Mouse (Mus musculus) liver, adult 2 months (tissue): Measurements from ENCODE around the gene Clec9a. TPM values are rescaled to one million over a fixed set of nuclear protein-coding genes. Genes with fewer than 3 reads are reported as not detected.

ENCODE experiments used
- DNase-seq: peaks from one replicate; pipeline ENCODE4 v3.0.0-alpha.2; 2011; ENCODE audit warnings: low read depth, low spot score; ENCODE audit errors: extremely low read depth
- H3K27ac ChIP-seq: fragments of 200-500 bp; replicated peaks from 2 replicates; pipeline ENCODE4 v1.5.1; 2012; ENCODE audit warnings: low read depth, mild to moderate bottlenecking, control low read depth, inconsistent platforms, low read length; ENCODE audit not compliant: insufficient read depth
- H3K27me3 ChIP-seq: fragments of 200-500 bp; 2 replicates; pipeline ENCODE4 v1.6.1; 2012; ENCODE audit warnings: mild to moderate bottlenecking, moderate library complexity, low read length, inconsistent platforms; ENCODE audit not compliant: control insufficient read depth, insufficient read depth
- H3K36me3 ChIP-seq: fragments of 200-500 bp; 2 replicates; pipeline ENCODE4 v1.6.1; 2012; ENCODE audit warnings: low read length, inconsistent platforms; ENCODE audit not compliant: control insufficient read depth, insufficient read depth
- H3K4me1 ChIP-seq: fragments of 200-500 bp; 2 replicates; pipeline ENCODE4 v1.6.1; 2011; ENCODE audit warnings: low read length; ENCODE audit not compliant: control insufficient read depth, insufficient read depth
- H3K4me3 ChIP-seq: fragments of 200-500 bp; 2 replicates; pipeline ENCODE4 v1.5.1; 2011; ENCODE audit warnings: low read depth, mild to moderate bottlenecking, control low read depth, low read length, moderate library complexity; ENCODE audit not compliant: insufficient read depth
- H3K79me2 ChIP-seq: fragments of 200-500 bp; 2 replicates; pipeline ENCODE4 v1.6.1; 2012; ENCODE audit warnings: inconsistent platforms, mild to moderate bottlenecking, low read length, moderate library complexity; ENCODE audit not compliant: control insufficient read depth, insufficient read depth
- H3K9ac ChIP-seq: fragments of 200-500 bp; 2 replicates; pipeline ENCODE4 v1.6.1; 2012; ENCODE audit warnings: low read depth, mild to moderate bottlenecking, control low read depth, inconsistent platforms, low read length
- CTCF ChIP-seq: fragments of 200-500 bp; IDR thresholded peaks from 2 replicates; pipeline ENCODE4 v1.5.1; 2011; ENCODE audit warnings: low read depth, low read length, control low read depth
- POLR2A ChIP-seq: fragments of 200-500 bp; IDR thresholded peaks from 2 replicates; pipeline ENCODE4 v1.6.1; 2011; ENCODE audit warnings: low read length, control low read depth; ENCODE audit not compliant: insufficient read depth; ENCODE audit errors: extremely low read depth
- WGBS: fragments of 180-500 bp; shearing (Covaris S2); methylation state at CpG from one replicate; pipeline ENCODE4 v1.1.7; 2018; 5-methylcytosine and 5-hydroxymethylcytosine counted together
- polyA plus RNA-seq: library from polyadenylated mRNA; depleted of rRNA; stranded (reverse); fragments of >200 nt; gene quantifications from 2 replicates; pipeline ENCODE4 v1.2.3, GENCODE M21; 2012
- total RNA-seq: library from RNA; depleted of rRNA; stranded (reverse); fragments of >200 nt; gene quantifications from 2 replicates; pipeline ENCODE4 v1.2.3, GENCODE M21; 2014

The Clec9a gene
- total and polyA plus RNA-seq, 2 experiments = 0.86 to 2.9 TPM

DNA sequence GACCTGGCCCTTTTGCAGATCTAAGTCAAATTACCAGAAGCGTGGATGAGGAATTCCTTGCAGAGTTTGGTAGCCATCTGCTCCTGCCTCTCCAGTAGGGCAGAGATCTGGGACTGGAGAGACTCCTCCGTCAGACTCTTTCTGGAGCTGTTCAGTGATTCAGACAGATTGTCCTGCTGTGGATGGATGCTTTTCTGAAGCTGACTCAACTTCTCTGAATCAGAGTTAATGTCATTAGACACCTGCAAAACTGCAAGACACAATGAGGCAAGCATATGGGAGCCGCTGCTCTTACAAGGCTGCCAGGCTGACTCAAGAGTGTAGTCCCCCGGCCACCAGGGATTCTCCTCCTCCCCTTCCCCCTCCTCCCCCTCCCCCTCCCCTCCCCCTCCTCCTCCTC, 28.2 kb upstream of the Clec9a start:
- Histone ChIP-seq H3K27ac (no peak overlapping the region), H3K27me3 (no peaks in the 10 kb centered on the region), H3K79me2 (no peaks in the 10 kb centered on the region), H3K36me3 (no peaks in the 10 kb centered on the region), H3K9ac (no peak overlapping the region), H3K4me1 (peaks cover 5% of the 10 kb centered on the region; the same call in 1 of the 2 replicates), H3K4me3 (no peak overlapping the region)
- no peak for TF ChIP-seq POLR2A
- TF ChIP-seq CTCF = no peak
- no peak for DNase-seq
- WGBS = 95% methylated on average over 4 of the region's 4 CpGs

DNA sequence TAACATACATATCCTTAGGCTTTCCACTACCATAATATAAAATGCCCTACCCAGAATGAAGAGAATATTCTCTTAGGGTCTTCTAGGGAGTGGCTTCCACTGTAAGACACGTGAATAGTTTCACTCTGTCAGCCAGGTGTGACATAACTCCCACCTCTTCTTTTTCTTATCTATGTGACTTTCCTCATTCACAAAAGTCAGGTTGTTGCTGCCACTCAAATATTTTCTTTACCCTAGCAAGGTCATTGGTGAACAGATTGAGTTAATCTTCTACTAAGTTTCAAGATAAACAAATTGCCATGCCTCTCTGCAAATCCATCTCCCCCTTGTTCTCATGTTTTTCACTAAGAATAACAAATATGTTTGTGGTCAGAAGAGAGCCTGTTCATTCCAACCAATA, 26.9 kb upstream of the Clec9a start:
- TF ChIP-seq POLR2A (no peak), CTCF (no peak)
- no peak overlapping the region for H3K27ac ChIP-seq
- H3K4me1 ChIP-seq = peaks cover 5% of the 10 kb centered on the region; the same call in 1 of the 2 replicates
- no peak overlapping the region for H3K9ac ChIP-seq
- no peaks in the 10 kb centered on the region for H3K36me3 ChIP-seq
- 19% methylated on average over 1 of the region's 1 CpGs for WGBS
- H3K79me2 ChIP-seq = no peaks in the 10 kb centered on the region
- H3K27me3 ChIP-seq = no peaks in the 10 kb centered on the region
- no peak overlapping the region for H3K4me3 ChIP-seq
- DNase-seq = peak; percentile 67

DNA sequence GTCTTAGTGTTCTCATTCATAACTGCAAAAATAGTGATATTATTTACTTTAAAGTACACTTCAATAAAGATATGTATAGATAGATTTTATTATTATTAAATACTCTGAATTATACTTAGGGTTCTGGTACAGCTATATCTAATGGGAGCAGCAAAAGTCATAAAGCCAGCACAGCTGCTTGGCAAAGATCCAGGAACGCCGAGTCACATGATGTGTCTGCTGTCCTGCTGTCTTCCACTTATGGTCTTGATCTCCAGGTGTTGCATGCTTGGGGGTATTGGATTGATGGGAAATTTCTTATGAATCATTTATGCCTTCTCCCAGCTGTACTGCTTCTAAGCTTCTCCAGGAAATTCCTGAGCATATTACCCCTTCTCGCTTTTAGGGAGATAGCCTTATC, 25.2 kb upstream of the Clec9a start:
- no peaks in the 10 kb centered on the region for H3K79me2 ChIP-seq
- peaks cover 5% of the 10 kb centered on the region; the same call in 1 of the 2 replicates for H3K4me1 ChIP-seq
- H3K27me3 ChIP-seq = no peaks in the 10 kb centered on the region
- no peak for DNase-seq
- no peak overlapping the region for H3K27ac ChIP-seq
- no peak for TF ChIP-seq POLR2A
- no peak for TF ChIP-seq CTCF
- no peak overlapping the region for H3K9ac ChIP-seq
- no peaks in the 10 kb centered on the region for H3K36me3 ChIP-seq
- 70% methylated on average over 3 of the region's 3 CpGs for WGBS
- H3K4me3 ChIP-seq = no peak overlapping the region

DNA sequence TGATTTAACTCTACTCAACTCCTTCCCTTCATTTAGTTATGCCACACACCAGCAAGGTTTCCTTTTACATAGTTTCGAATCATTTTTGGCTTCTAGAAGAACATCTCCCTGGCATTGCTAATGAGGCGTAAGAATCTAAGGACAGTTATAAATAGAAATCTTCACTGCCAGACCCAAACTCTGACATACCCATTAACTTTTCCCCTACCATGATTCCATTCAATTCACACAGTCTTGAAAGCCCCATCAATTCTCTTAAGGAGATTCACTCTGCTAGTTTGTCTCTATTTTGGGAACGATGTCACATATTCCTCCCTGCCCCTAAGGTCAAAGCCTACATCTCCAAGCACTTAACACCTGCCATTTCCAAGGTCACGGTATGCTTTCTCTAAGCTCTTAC, 23.7 kb upstream of the Clec9a start:
- Histone ChIP-seq H3K4me1 (peaks cover 5% of the 10 kb centered on the region; the same call in 1 of the 2 replicates), H3K36me3 (no peaks in the 10 kb centered on the region), H3K9ac (no peak overlapping the region), H3K27ac (no peak overlapping the region), H3K27me3 (no peaks in the 10 kb centered on the region), H3K79me2 (no peaks in the 10 kb centered on the region), H3K4me3 (no peak overlapping the region)
- TF ChIP-seq CTCF (no peak), POLR2A (no peak)
- WGBS = 91% methylated on average over 4 of the region's 4 CpGs
- no peak for DNase-seq

DNA sequence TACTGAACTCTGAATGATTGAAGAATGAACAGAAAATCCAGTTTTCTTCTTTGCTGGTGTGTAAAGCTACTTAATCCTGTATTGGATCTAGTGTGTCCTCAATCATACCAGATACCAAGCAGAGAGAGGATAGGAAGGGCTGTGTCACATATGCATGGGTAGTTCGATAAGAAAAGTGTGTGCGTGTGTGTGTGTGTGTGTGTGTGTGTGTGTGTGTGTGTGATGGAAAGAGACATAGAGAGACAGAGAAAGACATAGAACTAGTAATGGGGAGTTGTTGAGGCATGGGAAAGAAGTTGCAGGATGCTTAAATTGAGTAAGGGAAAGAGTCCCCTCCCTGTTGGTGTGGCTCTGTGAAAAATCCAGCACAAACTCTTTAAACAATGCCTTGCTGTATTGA, 22.9 kb upstream of the Clec9a start, which contains the start of gene Clec12b:
TSS of gene Clec12b (minus strand) at position 101 of the 400 bp plus-strand sequence.
- Histone ChIP-seq H3K4me3 (no peak within 1 kb of the TSS), H3K36me3 (no peaks in the 10 kb centered on the region), H3K9ac (no peak within 1 kb of the TSS), H3K4me1 (peaks cover 5% of the 10 kb centered on the region; the same call in 1 of the 2 replicates), H3K27ac (no peak within 1 kb of the TSS), H3K27me3 (no peaks in the 10 kb centered on the region), H3K79me2 (no peaks in the 10 kb centered on the region)
- TF ChIP-seq POLR2A = no peak
- no peak for TF ChIP-seq CTCF
- no peak for DNase-seq
- 85% methylated on average over 2 of the region's 2 CpGs for WGBS

DNA sequence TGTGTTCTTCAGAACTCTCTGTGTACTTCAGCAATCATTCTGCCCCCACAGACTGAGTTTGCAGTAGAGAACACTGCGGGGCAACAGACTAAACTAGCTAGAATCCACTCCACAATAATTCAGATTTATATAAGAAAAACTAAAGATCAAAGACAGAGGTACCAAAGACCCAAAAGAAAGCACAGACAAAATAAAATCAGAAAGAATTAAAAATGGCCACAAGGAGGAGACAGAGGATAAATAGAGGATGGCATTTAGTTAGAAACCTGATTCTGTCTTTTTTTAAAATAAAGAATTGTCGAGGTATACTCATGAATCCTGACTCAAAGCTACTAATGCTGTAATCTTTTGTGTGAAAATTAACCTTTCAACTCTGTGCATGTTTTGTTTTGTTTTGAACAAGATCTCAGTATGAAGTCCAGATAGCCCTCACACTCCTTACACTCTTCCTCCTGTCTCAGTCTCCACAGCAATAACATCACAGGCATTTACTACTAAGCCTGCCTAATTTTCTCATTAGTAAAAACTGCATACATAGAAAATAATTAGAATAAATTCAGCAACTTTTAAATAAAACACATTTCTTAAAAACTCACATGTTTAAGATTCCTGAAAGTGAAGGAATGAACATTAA, 15.5 kb upstream of the Clec9a start:
- Histone ChIP-seq H3K79me2 (no peaks in the 10 kb centered on the region), H3K27me3 (no peaks in the 10 kb centered on the region), H3K36me3 (no peaks in the 10 kb centered on the region), H3K27ac (no peak overlapping the region), H3K9ac (no peak overlapping the region), H3K4me3 (no peak overlapping the region), H3K4me1 (peaks cover 2% of the 10 kb centered on the region; the same call in 1 of the 2 replicates)
- WGBS = 17% methylated on average over 2 of the region's 2 CpGs
- DNase-seq = peak; percentile 34
- TF ChIP-seq CTCF = peak; percentile 67
- no peak for TF ChIP-seq POLR2A
